Mouse (Mus musculus) limb, embryonic 15.5 days (tissue): ENCODE measurements around the gene 2610301B20Rik. TPM values are rescaled to one million over a fixed set of nuclear protein-coding genes. Genes with fewer than 3 reads are reported as not detected.
"Not testable (repeated sequence)": the region's sequence is repeated elsewhere in the genome, so short reads cannot be mapped to it uniquely, and the experiment has no call there.

Experiments
- ATAC-seq: fragments of 200-750 bp; cut with Nextera tagmentation; 2 replicates; pipeline ENCODE4 v1.8.0; 2017; ENCODE audit warnings: low read depth, moderate TSS enrichment; ENCODE audit not compliant: insufficient number of reproducible peaks, low FRiP score, low TSS enrichment
- H3K27ac ChIP-seq: fragments of 300-500 bp; sonication (generic); 2 replicates; pipeline ENCODE4 v1.5.1; 2015; ENCODE audit warnings: moderate library complexity, mild to moderate bottlenecking, inconsistent platforms
- H3K27me3 ChIP-seq: fragments of 300-500 bp; sonication (generic); 2 replicates; pipeline ENCODE4 v1.6.1; 2015; ENCODE audit warnings: inconsistent platforms
- H3K36me3 ChIP-seq: fragments of 300-500 bp; sonication (generic); 2 replicates; pipeline ENCODE4 v1.6.1; 2015; ENCODE audit warnings: inconsistent platforms
- H3K4me1 ChIP-seq: fragments of 300-500 bp; sonication (generic); 2 replicates; pipeline ENCODE4 v1.6.1; 2015; ENCODE audit warnings: inconsistent platforms
- H3K4me2 ChIP-seq: fragments of 300-500 bp; sonication (generic); 2 replicates; pipeline ENCODE4 v1.6.1; 2015; ENCODE audit warnings: mild to moderate bottlenecking, inconsistent platforms
- H3K4me3 ChIP-seq: fragments of 300-500 bp; sonication (generic); 2 replicates; pipeline ENCODE4 v1.5.1; 2015; ENCODE audit warnings: mild to moderate bottlenecking, inconsistent platforms
- H3K9ac ChIP-seq: fragments of 300-500 bp; sonication (generic); 2 replicates; pipeline ENCODE4 v1.6.1; 2015; ENCODE audit warnings: inconsistent platforms
- H3K9me3 ChIP-seq: fragments of 300-500 bp; sonication (generic); 2 replicates; pipeline ENCODE4 v1.6.1; 2016; ENCODE audit warnings: inconsistent platforms
- WGBS: fragments of 180-500 bp; shearing (Covaris S2); methylation state at CpG from one replicate; pipeline ENCODE4 v1.1.7; 2015; 5-methylcytosine and 5-hydroxymethylcytosine counted together
- polyA plus RNA-seq: library from polyadenylated mRNA; unstranded; fragments of >200 nt; fragmentation: Nextera tagmentation; extraction: Ambion mirVana; gene quantifications from 2 replicates; pipeline ENCODE4 v1.2.1, GENCODE M21; 2015

Gene 2610301B20Rik
- polyA plus RNA-seq, 1 experiment from 2014 or later: 28.6 TPM

- Histone ChIP-seq H3K36me3 (no peaks in the 10 kb centered on the region), H3K27ac (peak overlapping the region; percentile 99), H3K27me3 (no peaks in the 10 kb centered on the region), H3K9ac (no peak overlapping the region), H3K9me3 (no peaks in the 10 kb centered on the region), H3K4me2 (peak overlapping the region; percentile 73), H3K4me3 (peak overlapping the region; percentile 88), H3K4me1 (peaks cover 9% of the 10 kb centered on the region; the same call in 1 of the 2 replicates)
- ATAC-seq: no peak
- 27% methylated on average over 16 of the region's 16 CpGs for WGBS
Measured at GRCm38 (mm10) chr4:10872685-10873539, 1.4 kb upstream of the 2610301B20Rik start.

GRCm38 (mm10) chr4:10873549-10873919 is 764 bp upstream of the 2610301B20Rik start:
- H3K27me3 ChIP-seq: no peaks in the 10 kb centered on the region
- peaks cover 9% of the 10 kb centered on the region; the same call in 1 of the 2 replicates for H3K4me1 ChIP-seq
- 4% methylated on average over 7 of the region's 8 CpGs for WGBS
- ATAC-seq: peak; percentile 20; the same call in 1 of the 2 replicates
- H3K9ac ChIP-seq: no peak overlapping the region
- H3K4me2 ChIP-seq: peak overlapping the region; percentile 73
- peak overlapping the region; percentile 99 for H3K27ac ChIP-seq
- H3K9me3 ChIP-seq: no peaks in the 10 kb centered on the region
- H3K36me3 ChIP-seq: no peaks in the 10 kb centered on the region
- peak overlapping the region; percentile 88 for H3K4me3 ChIP-seq

GRCm38 (mm10) chr4:10874718-10875121 is 422 bp downstream of the 2610301B20Rik start:
- ATAC-seq: peak; percentile 71
- Histone ChIP-seq H3K4me3 (peak overlapping the region; percentile 88), H3K27me3 (no peaks in the 10 kb centered on the region), H3K27ac (peak overlapping the region; percentile 99), H3K36me3 (no peaks in the 10 kb centered on the region), H3K4me1 (peaks cover 9% of the 10 kb centered on the region; the same call in 1 of the 2 replicates), H3K4me2 (peak overlapping the region; percentile 73), H3K9ac (peak overlapping the region; percentile 93), H3K9me3 (no peaks in the 10 kb centered on the region)
- under 1% methylated on average over 33 of the region's 37 CpGs for WGBS

- H3K36me3 ChIP-seq: no peaks in the 10 kb centered on the region
- H3K27ac ChIP-seq: no peak overlapping the region
- H3K4me1 ChIP-seq: peaks cover 9% of the 10 kb centered on the region; the same call in 1 of the 2 replicates
- H3K9ac ChIP-seq: peak overlapping the region; percentile 93; the same call in 1 of the 2 replicates
- H3K27me3 ChIP-seq: no peaks in the 10 kb centered on the region
- H3K4me3 ChIP-seq: peak overlapping the region; percentile 88
- H3K4me2 ChIP-seq: peak overlapping the region; percentile 73
- no peaks in the 10 kb centered on the region for H3K9me3 ChIP-seq
- ATAC-seq: no peak
Measured at GRCm38 (mm10) chr4:10875407-10875806, 1.1 kb downstream of the 2610301B20Rik start.

GRCm38 (mm10) chr4:10877057-10877456 is 2.8 kb downstream of the 2610301B20Rik start:
- Histone ChIP-seq H3K27me3 (no peaks in the 10 kb centered on the region), H3K4me3 (no peak overlapping the region), H3K9ac (no peak overlapping the region), H3K27ac (no peak overlapping the region), H3K4me2 (no peak overlapping the region), H3K4me1 (peaks cover 9% of the 10 kb centered on the region; the same call in 1 of the 2 replicates), H3K36me3 (no peaks in the 10 kb centered on the region), H3K9me3 (no peaks in the 10 kb centered on the region)
- ATAC-seq: no peak
- WGBS: 86% methylated on average over 1 of the region's 1 CpGs

- WGBS: 79% methylated on average over 8 of the region's 8 CpGs
- H3K9me3 ChIP-seq: no peaks in the 10 kb centered on the region
- no peak for ATAC-seq
Measured at GRCm38 (mm10) chr4:10883740-10884408, 9.6 kb downstream of the 2610301B20Rik start.

GRCm38 (mm10) chr4:10888835-10889234 is 14.5 kb downstream of the 2610301B20Rik start:
- no peak overlapping the region for H3K4me2 ChIP-seq
- peaks cover 35% of the 10 kb centered on the region for H3K36me3 ChIP-seq
- no peak overlapping the region for H3K27ac ChIP-seq
- no peaks in the 10 kb centered on the region for H3K9me3 ChIP-seq
- no peak overlapping the region for H3K9ac ChIP-seq
- no peaks in the 10 kb centered on the region for H3K4me1 ChIP-seq
- WGBS: 96% methylated on average over 10 of the region's 10 CpGs
- H3K4me3 ChIP-seq: no peak overlapping the region
- no peak for ATAC-seq
- H3K27me3 ChIP-seq: no peaks in the 10 kb centered on the region

More at GRCm38 (mm10) chr4:10883740-10884408, 9.6 kb downstream of the 2610301B20Rik start:
- Histone ChIP-seq H3K27me3 (no peaks in the 10 kb centered on the region), H3K4me1 (no peaks in the 10 kb centered on the region), H3K36me3 (peaks cover 37% of the 10 kb centered on the region), H3K27ac (no peak overlapping the region), H3K4me3 (no peak overlapping the region), H3K9ac (no peak overlapping the region), H3K4me2 (no peak overlapping the region)

- Histone ChIP-seq H3K9me3 (no peaks in the 10 kb centered on the region), H3K4me1 (no peaks in the 10 kb centered on the region), H3K36me3 (peaks cover 25% of the 10 kb centered on the region), H3K27me3 (no peaks in the 10 kb centered on the region), H3K9ac (no peak overlapping the region), H3K4me2 (no peak overlapping the region), H3K27ac (no peak overlapping the region), H3K4me3 (no peak overlapping the region)
- ATAC-seq: no peak
- WGBS: 85% methylated on average over 4 of the region's 4 CpGs
Measured at GRCm38 (mm10) chr4:10896262-10896661, 22.0 kb downstream of the 2610301B20Rik start.

GRCm38 (mm10) chr4:10896859-10897258 is 22.6 kb downstream of the 2610301B20Rik start:
- Histone ChIP-seq H3K27me3 (no peaks in the 10 kb centered on the region), H3K4me3 (no peak overlapping the region), H3K27ac (no peak overlapping the region), H3K4me1 (no peaks in the 10 kb centered on the region), H3K36me3 (peaks cover 25% of the 10 kb centered on the region), H3K4me2 (no peak overlapping the region), H3K9ac (no peak overlapping the region), H3K9me3 (no peaks in the 10 kb centered on the region)
- no peak for ATAC-seq

GRCm38 (mm10) chr4:10905234-10905801 is 31.0 kb downstream of the 2610301B20Rik start:
- no peak overlapping the region for H3K4me3 ChIP-seq
- H3K4me2 ChIP-seq: peak overlapping the region; percentile 21
- H3K9me3 ChIP-seq: no peaks in the 10 kb centered on the region
- H3K36me3 ChIP-seq: no peaks in the 10 kb centered on the region
- H3K27me3 ChIP-seq: no peaks in the 10 kb centered on the region
- WGBS: 8% methylated on average over 13 of the region's 13 CpGs
- ATAC-seq: 0 out of 2 replicates have a peak, but pooled peaks have one; percentile 44
- H3K9ac ChIP-seq: no peak overlapping the region
- no peak overlapping the region for H3K27ac ChIP-seq
- H3K4me1 ChIP-seq: peaks cover 13% of the 10 kb centered on the region

- H3K36me3 ChIP-seq, H3K9me3 ChIP-seq, H3K4me1 ChIP-seq, H3K9ac ChIP-seq, H3K4me3 ChIP-seq, H3K27ac ChIP-seq, H3K27me3 ChIP-seq, ATAC-seq, H3K4me2 ChIP-seq: not testable (repeated sequence)
- WGBS: 39% methylated on average over 7 of the region's 7 CpGs
Measured at GRCm38 (mm10) chr4:10911417-10911816, 37.1 kb downstream of the 2610301B20Rik start.
